Mouse (Mus musculus) kidney, adult 2 months (tissue): ENCODE measurements around the gene Ypel5. TPM values are rescaled to one million over a fixed set of nuclear protein-coding genes. Genes with fewer than 3 reads are reported as not detected.

ENCODE experiments used
- DNase-seq: peaks from one replicate; pipeline ENCODE4 v3.0.0; 2021
- H3K27ac ChIP-seq: fragments of 200-500 bp; 2 replicates; pipeline ENCODE4 v1.5.1; 2012; ENCODE audit warnings: low read depth, low read length, control low read depth, inconsistent platforms; ENCODE audit not compliant: insufficient read depth
- H3K27me3 ChIP-seq: fragments of 200-500 bp; replicated peaks from 2 replicates; pipeline ENCODE4 v1.6.1; 2012; ENCODE audit warnings: mild to moderate bottlenecking, moderate library complexity, low read length, inconsistent platforms; ENCODE audit not compliant: control insufficient read depth, insufficient read depth
- H3K36me3 ChIP-seq: fragments of 200-500 bp; 2 replicates; pipeline ENCODE4 v1.6.1; 2012; ENCODE audit warnings: mild to moderate bottlenecking, moderate library complexity, low read length, inconsistent platforms; ENCODE audit not compliant: control insufficient read depth, insufficient read depth
- H3K4me1 ChIP-seq: fragments of 200-500 bp; 2 replicates; pipeline ENCODE4 v1.6.1; 2011; ENCODE audit warnings: low read length; ENCODE audit not compliant: control insufficient read depth, insufficient read depth
- H3K4me3 ChIP-seq: fragments of 200-500 bp; 2 replicates; pipeline ENCODE4 v1.5.1; 2011; ENCODE audit warnings: mild to moderate bottlenecking, low read depth, low read length, control low read depth; ENCODE audit not compliant: insufficient read depth
- CTCF ChIP-seq: fragments of 200-500 bp; conservative IDR thresholded peaks from 2 replicates; pipeline ENCODE4 v1.5.1; 2011; ENCODE audit warnings: low read depth, mild to moderate bottlenecking, control low read depth, low read length, moderate library complexity, mixed read lengths; ENCODE audit not compliant: insufficient read depth, insufficient read length
- POLR2A ChIP-seq: fragments of 200-500 bp; IDR thresholded peaks from one replicate; pipeline ENCODE4 v1.6.1; 2011; ENCODE audit warnings: low read depth, low read length, control low read depth
- WGBS: fragments of 180-500 bp; shearing (Covaris S2); methylation state at CpG from one replicate; pipeline ENCODE4 v1.1.7; 2018; 5-methylcytosine and 5-hydroxymethylcytosine counted together
- polyA plus RNA-seq: library from polyadenylated mRNA; depleted of rRNA; stranded (reverse); fragments of >200 nt; gene quantifications from 2 replicates; pipeline ENCODE4 v1.2.3, GENCODE M21; 2012

The Ypel5 gene
- polyA plus RNA-seq, 1 experiment, result 27.7 TPM

DNA sequence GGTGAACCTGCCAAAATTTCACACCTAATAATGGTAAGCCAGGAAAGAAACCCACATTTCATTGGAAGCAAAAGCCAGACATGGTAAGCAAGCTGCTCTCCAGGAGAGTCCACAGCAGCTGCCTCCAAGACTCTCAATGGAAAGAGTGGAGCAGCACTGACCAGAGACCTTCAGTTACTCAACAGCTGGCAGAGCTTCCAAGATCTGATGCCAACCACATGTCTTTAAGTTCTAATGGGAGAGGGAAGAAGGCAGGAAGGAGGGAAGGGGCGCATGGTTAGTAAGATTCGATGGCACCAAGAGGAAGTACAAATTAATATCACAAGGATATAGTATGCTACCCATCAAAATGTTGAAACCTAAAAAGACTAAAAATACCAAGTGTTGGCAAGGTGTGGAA, 31.9 kb downstream of the Ypel5 start:
- no peak for TF ChIP-seq POLR2A
- TF ChIP-seq CTCF, result no peak
- DNase-seq, result no peak
- Histone ChIP-seq H3K4me1 (no peaks in the 10 kb centered on the region), H3K27ac (no peak overlapping the region), H3K27me3 (no peaks in the 10 kb centered on the region), H3K4me3 (no peak overlapping the region), H3K36me3 (no peaks in the 10 kb centered on the region)
- WGBS, result 88% methylated on average over 2 of the region's 2 CpGs

DNA sequence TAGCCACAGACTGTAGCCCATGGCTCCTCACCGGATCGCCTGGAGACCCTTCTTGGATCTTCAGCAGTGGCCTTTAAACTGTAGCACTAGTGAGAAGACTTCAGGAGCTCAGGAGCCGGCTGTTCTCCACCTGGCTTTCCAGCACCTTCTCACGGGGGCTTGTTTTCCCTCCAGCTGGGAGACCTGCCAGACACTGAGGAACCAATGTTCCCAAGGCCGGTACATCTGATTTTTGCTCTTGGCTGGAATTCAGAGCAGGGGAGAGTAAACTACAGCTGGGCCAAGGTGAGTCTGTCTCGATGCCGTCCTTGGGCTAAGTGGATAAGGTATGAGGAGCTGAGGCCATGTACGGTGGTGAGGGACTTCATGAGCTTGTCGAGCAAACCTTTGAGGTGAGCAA, 42.7 kb downstream of the Ypel5 start:
- Histone ChIP-seq H3K36me3 (no peaks in the 10 kb centered on the region), H3K27me3 (no peaks in the 10 kb centered on the region), H3K4me3 (no peak overlapping the region), H3K27ac (no peak overlapping the region), H3K4me1 (no peaks in the 10 kb centered on the region)
- TF ChIP-seq POLR2A (no peak), CTCF (no peak)
- DNase-seq, result no peak
- whole genome bisulfite sequencing, result 87% methylated on average over 9 of the region's 9 CpGs

DNA sequence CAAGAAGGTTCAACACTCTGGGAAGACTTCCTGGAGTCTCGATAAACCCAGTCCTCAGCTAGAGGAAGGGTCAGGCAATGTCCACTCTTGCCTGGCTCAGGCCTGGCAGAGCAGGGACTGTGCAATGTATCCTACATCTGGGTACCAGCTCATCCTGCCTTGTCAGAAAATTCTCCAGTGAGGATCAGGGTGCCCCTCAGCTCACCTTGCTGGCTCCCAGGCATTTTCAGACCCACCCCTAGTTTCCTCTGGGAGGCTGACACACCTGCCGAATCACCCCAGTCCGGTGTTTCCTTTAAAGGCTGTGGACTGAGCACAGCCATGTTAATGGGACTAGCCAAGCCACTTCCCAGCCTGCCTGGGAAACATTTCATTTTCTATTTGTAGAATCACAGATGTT, 43.9 kb downstream of the Ypel5 start:
- 69% methylated on average over 3 of the region's 3 CpGs for WGBS
- no peak for DNase-seq
- H3K36me3 ChIP-seq, result no peaks in the 10 kb centered on the region
- no peak overlapping the region for H3K27ac ChIP-seq
- H3K27me3 ChIP-seq, result no peaks in the 10 kb centered on the region
- H3K4me1 ChIP-seq, result no peaks in the 10 kb centered on the region
- no peak overlapping the region for H3K4me3 ChIP-seq
- no peak for TF ChIP-seq POLR2A

DNA sequence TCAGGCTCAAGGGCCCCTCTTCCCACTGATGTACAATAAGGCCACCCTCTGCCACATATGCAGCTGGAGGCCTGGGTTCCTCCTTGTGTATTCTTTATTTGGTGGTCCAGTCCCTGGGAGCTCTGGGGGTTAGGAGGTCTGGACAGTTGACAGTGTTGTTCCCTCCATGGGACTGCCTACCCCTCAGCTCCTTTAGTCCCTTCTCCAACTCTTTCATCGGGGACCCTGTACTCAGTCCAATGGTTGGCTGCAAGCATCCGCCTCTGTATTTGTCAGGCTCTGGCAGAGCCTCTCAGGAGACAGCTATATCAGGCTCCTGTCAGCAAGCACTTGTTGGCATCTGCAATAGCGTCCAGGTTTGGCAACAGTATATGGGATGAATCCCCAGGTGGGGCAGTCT, 44.8 kb downstream of the Ypel5 start:
- no peaks in the 10 kb centered on the region for H3K36me3 ChIP-seq
- no peak overlapping the region for H3K27ac ChIP-seq
- H3K27me3 ChIP-seq, result no peaks in the 10 kb centered on the region
- DNase-seq, result no peak
- no peaks in the 10 kb centered on the region for H3K4me1 ChIP-seq
- H3K4me3 ChIP-seq, result no peak overlapping the region
- TF ChIP-seq POLR2A (no peak), CTCF (no peak)
- 81% methylated on average over 3 of the region's 3 CpGs for WGBS

DNA sequence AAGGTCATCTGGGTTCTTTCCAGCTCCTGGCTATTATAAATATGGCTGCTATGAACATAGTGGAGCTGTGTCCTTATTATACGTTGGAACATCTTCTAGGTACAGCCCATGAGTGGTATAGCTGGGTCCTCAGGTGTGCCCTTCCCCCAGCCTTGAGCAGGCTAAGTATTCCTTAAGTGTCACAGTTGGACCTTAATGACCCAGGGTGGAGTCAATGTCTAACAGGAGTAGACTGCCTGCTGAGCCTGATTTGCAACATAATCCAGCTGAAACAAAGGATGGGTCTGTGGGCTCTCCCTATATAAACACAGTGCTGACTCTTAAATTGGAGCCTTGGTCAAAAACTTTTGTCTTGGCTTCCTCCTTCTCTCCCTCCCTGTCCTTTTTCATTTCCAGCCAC, 45.6 kb downstream of the Ypel5 start:
- H3K27me3 ChIP-seq, result no peaks in the 10 kb centered on the region
- no peak overlapping the region for H3K27ac ChIP-seq
- no peak for DNase-seq
- H3K4me3 ChIP-seq, result no peak overlapping the region
- H3K36me3 ChIP-seq, result no peaks in the 10 kb centered on the region
- WGBS, result 70% methylated on average over 1 of the region's 1 CpGs
- no peak for TF ChIP-seq CTCF
- no peak for TF ChIP-seq POLR2A
- no peaks in the 10 kb centered on the region for H3K4me1 ChIP-seq

DNA sequence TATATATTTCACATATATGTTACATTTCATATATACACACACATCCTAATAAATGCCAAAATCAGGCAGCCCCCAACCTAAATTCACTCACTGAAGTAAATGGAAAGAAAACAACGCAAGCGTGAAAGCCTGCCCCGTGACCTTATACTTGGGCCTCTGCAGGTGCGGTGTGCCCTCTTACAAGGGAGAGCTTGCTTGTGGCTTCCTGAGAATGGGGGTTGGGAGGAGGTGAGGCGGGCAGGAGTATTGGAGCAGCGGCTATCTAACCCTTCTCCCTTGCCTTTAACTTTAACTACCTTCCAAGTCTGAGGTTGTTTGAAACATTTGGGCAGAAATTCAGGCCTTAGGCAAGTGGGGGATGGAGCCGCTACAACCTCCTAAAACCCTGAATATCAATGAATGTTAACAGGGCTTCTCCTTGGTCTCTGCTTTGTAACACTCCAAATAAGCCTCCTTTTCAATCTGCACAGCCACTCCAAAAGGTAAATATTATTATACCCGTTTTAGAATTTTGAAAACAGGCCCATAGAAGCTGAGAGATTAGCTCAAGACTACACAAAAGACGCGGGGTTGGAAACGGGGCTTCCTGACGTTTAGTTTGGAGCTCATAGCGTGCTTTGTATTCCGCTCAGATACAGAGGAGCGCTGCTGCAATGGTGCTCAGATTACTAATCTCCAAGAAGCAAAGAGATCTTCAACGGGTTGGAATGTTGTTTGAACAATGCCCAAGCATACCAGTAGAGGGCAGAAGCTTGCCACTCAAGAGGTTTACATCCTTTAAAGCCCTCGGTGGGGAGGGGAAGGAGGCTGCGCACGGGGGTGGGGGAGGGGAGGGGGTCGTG, 53.5 kb downstream of the Ypel5 start:
- DNase-seq, result peak; percentile 76
- Histone ChIP-seq H3K4me1 (no peaks in the 10 kb centered on the region), H3K27me3 (no peaks in the 10 kb centered on the region), H3K36me3 (no peaks in the 10 kb centered on the region), H3K27ac (no peak overlapping the region), H3K4me3 (no peak overlapping the region)
- 24% methylated on average over 20 of the region's 20 CpGs for WGBS
- TF ChIP-seq POLR2A, result no peak
- peak; percentile 54 for TF ChIP-seq CTCF

DNA sequence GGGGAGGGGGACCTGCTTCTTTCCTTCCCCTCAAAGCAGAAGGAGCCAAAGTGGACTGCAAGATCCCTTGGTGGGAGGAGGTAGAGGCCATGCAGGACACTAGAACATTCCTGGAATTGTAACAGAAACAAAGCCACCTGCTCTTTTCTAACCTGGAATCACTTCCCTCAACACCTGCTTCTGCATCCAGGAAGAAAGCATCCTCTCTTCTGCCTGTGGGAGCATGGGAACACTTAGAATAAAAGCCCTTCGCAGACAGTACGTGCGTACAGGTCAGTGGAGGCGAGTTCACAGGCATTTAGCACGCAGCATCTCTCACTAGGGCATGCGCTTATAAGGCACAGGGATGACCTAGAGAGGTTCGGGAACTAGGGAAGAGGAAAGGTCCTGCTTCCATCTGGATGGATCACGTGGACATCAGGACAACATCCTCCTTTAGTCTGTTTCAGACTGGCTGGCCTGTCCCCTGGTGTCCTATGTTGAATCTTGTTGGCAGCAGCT, 54.2 kb downstream of the Ypel5 start:
- Histone ChIP-seq H3K4me3 (no peak overlapping the region), H3K27me3 (no peaks in the 10 kb centered on the region), H3K36me3 (no peaks in the 10 kb centered on the region), H3K4me1 (no peaks in the 10 kb centered on the region), H3K27ac (no peak overlapping the region)
- TF ChIP-seq CTCF (no peak), POLR2A (no peak)
- 76% methylated on average over 8 of the region's 8 CpGs for WGBS
- no peak for DNase-seq

DNA sequence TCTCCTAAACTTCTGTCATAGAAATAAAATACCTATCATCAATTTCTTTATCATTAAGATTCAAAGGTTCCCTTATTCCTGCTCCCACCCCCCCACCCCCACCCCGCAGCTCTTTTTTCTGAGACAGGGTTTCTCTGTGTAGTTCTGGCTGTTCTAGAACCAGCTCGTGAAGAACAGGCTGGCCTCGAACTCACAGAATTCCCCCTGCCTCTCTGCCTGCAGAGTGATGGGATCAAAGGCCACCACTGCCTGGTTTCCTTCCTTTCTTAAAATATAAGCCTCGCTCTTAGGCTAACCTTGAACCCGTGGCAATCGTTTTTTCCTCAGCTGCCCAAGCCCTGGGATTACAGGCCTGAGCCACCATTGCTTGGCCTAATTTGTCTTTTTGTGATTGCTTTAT, 55.3 kb downstream of the Ypel5 start:
- no peaks in the 10 kb centered on the region for H3K4me1 ChIP-seq
- no peak overlapping the region for H3K4me3 ChIP-seq
- 89% methylated on average over 6 of the region's 6 CpGs for WGBS
- no peaks in the 10 kb centered on the region for H3K27me3 ChIP-seq
- TF ChIP-seq POLR2A, result no peak
- TF ChIP-seq CTCF, result no peak
- DNase-seq, result no peak
- H3K27ac ChIP-seq, result no peak overlapping the region
- no peaks in the 10 kb centered on the region for H3K36me3 ChIP-seq
